Mouse (Mus musculus) gastrocnemius, adult 18-20 months (tissue): ENCODE data around the gene Lamp1. TPM values are rescaled to one million over a fixed set of nuclear protein-coding genes. Genes with fewer than 3 reads are reported as not detected.

ENCODE experiments used
- DNase-seq: peaks from one replicate; pipeline ENCODE4 v3.0.0; 2021; ENCODE audit warnings: low spot score
- microRNA-seq: library from miRNA; unstranded; fragments of <30 nt; microRNA quantifications from one replicate; pipeline ENCODE4 v1.2.0, GENCODE M21; 2021
- total RNA-seq, 2 experiments: library from RNA; stranded (reverse); gene quantifications; 2 replicates each; pipeline ENCODE4 v1.2.3; 2021

Lamp1 gene
- total RNA-seq, 2 experiments from 2014 or later, result 401 to 443 TPM

- peak; percentile 30 for DNase-seq
Measured at GRCm38 (mm10) chr8:13200301-13201012, 41.5 kb downstream of the Lamp1 start, which contains the start of gene Grtp1. Gene Grtp1 (minus strand): TSS chr8:13200620.

GRCm38 (mm10) chr8:13201013-13201334 is 42.0 kb downstream of the Lamp1 start:
- DNase-seq, result no peak

GRCm38 (mm10) chr8:13202041-13202440 is 43.1 kb downstream of the Lamp1 start:
- DNase-seq, result no peak

- DNase-seq, result no peak
Measured at GRCm38 (mm10) chr8:13202806-13203205, 43.8 kb downstream of the Lamp1 start.

- DNase-seq, result no peak
Measured at GRCm38 (mm10) chr8:13203472-13203871, 44.5 kb downstream of the Lamp1 start.

- peak; percentile 64 for DNase-seq
Measured at GRCm38 (mm10) chr8:13204371-13205140, 45.6 kb downstream of the Lamp1 start.

- no peak for DNase-seq
Measured at GRCm38 (mm10) chr8:13205311-13205710, 46.4 kb downstream of the Lamp1 start.

- no peak for DNase-seq
Measured at GRCm38 (mm10) chr8:13206290-13206689, 47.3 kb downstream of the Lamp1 start.

- DNase-seq, result peak; percentile 89
Measured at GRCm38 (mm10) chr8:13208627-13209355, 49.8 kb downstream of the Lamp1 start.

- DNase-seq, result peak; percentile 71
Measured at GRCm38 (mm10) chr8:13209770-13210169, 50.8 kb downstream of the Lamp1 start.

GRCm38 (mm10) chr8:13213479-13214268 is 54.7 kb downstream of the Lamp1 start:
- DNase-seq, result peak; percentile 95

GRCm38 (mm10) chr8:13216386-13216785 is 57.4 kb downstream of the Lamp1 start:
- DNase-seq, result no peak

- no peak for DNase-seq
Measured at GRCm38 (mm10) chr8:13217093-13217492, 58.1 kb downstream of the Lamp1 start.

GRCm38 (mm10) chr8:13217986-13218385 is 59.0 kb downstream of the Lamp1 start:
- DNase-seq, result no peak

GRCm38 (mm10) chr8:13218441-13218840 is 59.5 kb downstream of the Lamp1 start:
- no peak for DNase-seq

GRCm38 (mm10) chr8:13224426-13224825 is 65.5 kb downstream of the Lamp1 start:
- no peak for DNase-seq

Small RNA genes lying within 50 kb of the gene (microRNA-seq; reads per million reads assigned to microRNA genes)
- gene Mir1968 (69.9 reads per million, percentile 54 among the genes with 10 or more reads in this experiment), gene Mir7065 (not detected)

Other genes starting within 250 kb of the Lamp1 start
- gene F7, start 133.1 kb upstream of the Lamp1 start, total RNA-seq, result under 1 TPM in 1 of 2 experiments, not detected in 1; 0.11 TPM
- under 1 TPM in 1 of 2 experiments, not detected in 1; 0.21 TPM for gene F10, start 121.9 kb upstream of the Lamp1 start, total RNA-seq
- gene Proz, start 98.2 kb upstream of the Lamp1 start, total RNA-seq, result not detected
- 1 to 10 TPM; 6.9 to 7.3 TPM for gene Pcid2, start 53.7 kb upstream of the Lamp1 start, total RNA-seq
- gene Cul4a, start 53.5 kb upstream of the Lamp1 start, total RNA-seq, result 10 to 100 TPM; 67.0 to 69.3 TPM
- gene Grtp1, start 41.5 kb downstream of the Lamp1 start, total RNA-seq, result 10 to 100 TPM; 11.5 to 15.0 TPM
- gene Adprhl1, start 95.0 kb downstream of the Lamp1 start, total RNA-seq, result 10 to 100 TPM; 59.2 to 95.8 TPM
- gene Dcun1d2, start 129.0 kb downstream of the Lamp1 start, total RNA-seq, result 10 to 100 TPM; 80.3 to 83.8 TPM
- gene Tmco3, start 129.0 kb downstream of the Lamp1 start, total RNA-seq, result 10 to 100 TPM; 13.7 to 14.9 TPM
- gene Tfdp1, start 179.6 kb downstream of the Lamp1 start, total RNA-seq, result 10 to 100 TPM; 45.5 to 54.6 TPM
- not detected for gene Atp4b, start 237.7 kb downstream of the Lamp1 start, total RNA-seq
- gene Grk1, start 245.9 kb downstream of the Lamp1 start, total RNA-seq, result not detected